Mouse (Mus musculus): ENCODE data around the gene Ppp2r5c. TPM values are rescaled to one million over a fixed set of nuclear protein-coding genes. Genes with fewer than 3 reads are reported as not detected.

Gene Ppp2r5c
- total RNA-seq, 2 experiments from 2014 or later = 270 to 283 TPM

GRCm38 (mm10) chr12:110541001-110541400 is 94.1 kb downstream of the Ppp2r5c start:
- intact Hi-C loops (cut with DNase I) = no loop called here
- no peak for DNase-seq (ENCODE audit: low spot score in 2 of 2)

DNA sequence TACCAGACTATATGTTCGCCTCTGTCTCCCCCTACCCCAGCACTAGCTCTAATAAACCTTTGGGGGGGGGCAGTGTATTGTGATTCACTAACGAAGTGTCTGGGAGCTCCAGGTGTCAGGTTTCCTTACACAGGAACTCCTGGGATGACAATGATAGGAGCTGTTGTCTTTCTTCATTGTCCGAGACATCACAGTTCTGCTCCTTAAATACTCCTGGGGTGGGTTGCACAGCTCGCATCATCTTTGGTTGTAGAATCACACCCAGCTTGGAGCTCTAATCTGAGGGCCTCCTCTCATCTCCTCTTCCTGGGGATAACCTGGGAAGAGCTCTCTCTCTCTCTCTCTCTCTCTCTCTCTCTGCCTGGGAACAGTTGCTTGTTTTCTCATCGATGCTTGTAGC is 94.6 kb downstream of the Ppp2r5c start:
- intact Hi-C loops (cut with DNase I) = no loop called here
- no peak for DNase-seq (ENCODE audit: low spot score in 2 of 2)

DNA sequence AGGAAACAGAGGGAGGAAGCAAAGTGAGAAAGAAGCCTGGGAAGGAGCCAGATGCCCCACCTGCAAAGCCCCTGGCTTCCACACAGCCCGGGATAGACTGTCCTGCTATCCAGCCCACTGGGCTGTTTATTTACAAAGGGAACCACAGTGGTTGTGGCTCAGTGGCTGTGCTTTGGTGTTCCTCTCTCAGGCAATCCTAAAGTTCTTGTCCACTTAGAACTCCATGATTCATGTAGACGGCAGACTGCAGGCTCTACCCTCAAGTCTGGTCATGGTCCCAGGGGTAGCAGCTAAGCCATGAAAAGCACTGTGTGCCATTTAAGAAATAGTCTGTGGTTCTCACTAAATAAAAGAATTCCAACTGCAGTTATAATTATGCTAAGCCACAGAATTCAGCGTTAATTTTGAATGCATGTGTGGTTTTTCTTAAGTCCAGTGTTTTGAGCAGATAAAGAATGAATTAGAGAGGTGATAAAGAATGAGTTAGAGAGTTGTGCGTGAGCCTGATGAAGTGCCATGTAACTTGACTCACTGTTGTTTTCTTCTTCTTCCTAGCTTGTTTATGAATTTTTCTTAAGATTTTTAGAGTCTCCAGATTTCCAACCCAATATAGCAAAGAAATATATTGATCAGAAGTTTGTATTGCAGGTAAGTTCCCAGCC is 98.3 kb downstream of the Ppp2r5c start:
- DNase-seq (ENCODE audit: low spot score in 2 of 2) = no peak
- intact Hi-C loops (cut with DNase I) = no loop called here

DNA sequence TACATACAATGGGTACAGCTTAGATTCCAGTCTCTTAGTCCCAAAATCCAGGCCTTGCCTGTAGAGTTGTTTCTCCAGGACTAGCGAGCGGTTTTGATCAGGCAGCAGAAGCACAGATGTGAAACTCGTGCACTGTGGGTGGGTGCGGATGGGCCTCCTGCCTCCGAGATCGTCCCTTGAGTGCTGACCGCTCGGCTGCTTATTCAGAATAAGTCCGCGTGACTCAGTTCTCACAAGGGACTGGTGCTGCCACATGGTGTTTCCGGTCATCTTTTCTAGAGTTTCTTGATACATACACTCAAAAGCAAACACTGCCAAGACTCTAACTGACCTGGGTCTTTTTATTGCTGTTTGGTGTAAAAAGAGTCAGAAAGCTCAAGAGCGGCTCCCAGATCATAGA is 100.7 kb downstream of the Ppp2r5c start:
- intact Hi-C loops (cut with DNase I) = no loop called here
- no peak for DNase-seq (ENCODE audit: low spot score in 2 of 2)

- intact Hi-C loops (cut with DNase I) = no loop called here
- no peak for DNase-seq (ENCODE audit: low spot score in 2 of 2)
Observed at GRCm38 (mm10) chr12:110549437-110550112, 102.7 kb downstream of the Ppp2r5c start.

DNA sequence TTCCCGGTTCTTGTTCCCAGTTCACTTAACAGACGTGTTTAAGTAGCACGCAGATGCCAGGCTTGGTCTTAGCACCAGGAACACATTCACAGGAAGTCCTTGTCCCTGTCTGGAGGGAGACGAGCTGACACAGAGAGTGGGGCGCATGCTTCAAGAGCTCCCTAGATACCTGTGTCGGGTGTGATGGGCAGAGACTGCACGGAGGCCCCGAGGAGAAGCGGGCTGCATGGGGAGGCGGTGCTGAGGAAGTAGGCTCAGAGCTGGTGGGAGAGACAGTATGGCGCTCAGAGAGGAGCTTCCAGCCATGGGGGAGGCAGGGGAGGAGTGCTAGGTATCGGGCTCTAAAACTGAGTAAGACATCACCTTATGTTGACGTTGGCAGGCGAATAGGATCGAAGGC is 103.4 kb downstream of the Ppp2r5c start:
- intact Hi-C loops (cut with DNase I) = no loop called here

DNA sequence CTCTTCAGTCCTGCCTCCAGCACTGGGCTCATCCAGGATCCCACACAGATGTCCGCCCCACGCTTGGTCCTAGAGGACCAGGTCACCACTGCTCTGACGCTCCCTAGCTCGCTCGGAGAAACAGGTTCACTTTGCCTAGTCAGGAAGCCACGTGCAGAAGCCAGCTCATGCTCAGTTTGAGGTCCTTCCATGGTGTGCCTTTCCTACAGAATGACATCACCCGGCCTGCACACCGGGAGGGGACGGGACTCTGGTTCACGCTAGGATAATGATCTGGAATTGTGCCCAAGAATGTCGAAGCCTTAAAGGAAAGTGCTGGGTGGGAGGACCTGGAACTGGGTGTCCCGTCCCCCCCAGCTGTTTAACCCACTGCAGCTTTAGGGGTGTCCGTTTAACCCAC is 105.2 kb downstream of the Ppp2r5c start:
- DNase-seq (ENCODE audit: low spot score in 2 of 2) = no peak
- intact Hi-C loops (cut with DNase I) = no loop called here

More for the DNA sequence above, 103.4 kb downstream of the Ppp2r5c start:
- DNase-seq (ENCODE audit: low spot score in 2 of 2) = no peak

DNA sequence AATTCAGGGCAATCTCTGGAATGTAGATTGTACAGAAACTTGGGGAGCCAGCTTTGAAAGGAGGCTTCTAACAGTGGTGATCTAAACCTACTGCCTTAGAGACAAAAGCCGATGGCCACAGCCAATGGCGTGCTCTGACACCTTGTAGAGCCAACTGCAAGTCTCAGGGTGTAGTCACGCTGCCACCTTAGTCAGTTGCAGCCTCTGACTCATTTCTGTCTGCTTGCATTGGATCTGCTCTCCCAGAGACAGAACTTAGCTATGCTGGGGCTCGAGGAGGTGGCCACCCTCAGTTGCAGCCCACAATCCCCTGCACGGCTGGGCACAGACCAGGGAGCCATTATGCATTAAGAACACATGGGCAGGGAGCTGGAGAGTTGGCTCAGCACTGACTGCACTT is 106.4 kb downstream of the Ppp2r5c start:
- no peak for DNase-seq (ENCODE audit: low spot score in 2 of 2)
- intact Hi-C loops (cut with DNase I) = no loop called here

- no peak for DNase-seq (ENCODE audit: low spot score in 2 of 2)
- intact Hi-C loops (cut with DNase I) = no loop called here
Observed at GRCm38 (mm10) chr12:110555536-110556240, 108.8 kb downstream of the Ppp2r5c start.

DNA sequence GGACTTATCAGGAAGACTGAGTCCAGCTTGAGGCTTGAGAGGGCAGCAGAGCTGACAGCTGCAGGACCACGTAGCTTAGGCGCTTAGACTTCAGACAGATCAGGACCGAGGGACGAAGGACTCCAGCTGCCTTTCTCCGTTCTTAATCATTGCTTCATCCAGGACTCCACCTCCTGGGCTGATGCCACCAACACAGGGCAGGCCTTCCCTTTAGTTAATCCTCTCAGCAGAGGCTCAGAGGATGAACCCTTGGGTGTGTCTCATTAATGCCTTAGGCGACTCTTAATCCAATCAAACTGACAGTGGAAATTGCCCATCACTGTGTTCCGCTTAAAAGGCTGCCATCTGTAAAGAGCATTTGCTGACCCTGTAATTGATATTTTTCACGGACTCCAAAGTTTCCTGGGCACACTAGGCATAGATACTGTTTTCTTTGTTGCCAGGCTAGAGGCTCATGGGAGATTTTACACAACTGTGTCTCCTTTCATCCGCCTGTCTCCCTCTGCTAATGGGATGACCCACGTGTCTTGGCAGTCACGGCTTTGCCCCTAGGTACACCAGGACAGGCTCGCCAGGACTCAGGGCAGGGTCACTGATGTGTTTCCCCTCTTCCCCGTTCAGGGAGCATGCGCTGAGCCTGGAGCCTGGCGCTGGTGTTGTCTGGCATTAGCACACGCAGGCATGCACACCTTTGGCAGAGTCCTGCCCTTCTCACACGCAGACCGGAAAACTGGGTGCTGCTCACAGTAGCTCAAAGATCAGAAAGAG is 110.1 kb downstream of the Ppp2r5c start:
- no peak for DNase-seq (ENCODE audit: low spot score in 2 of 2)
- intact Hi-C loops (cut with DNase I) = no loop called here

- intact Hi-C loops (cut with DNase I) = no loop called here
- no peak for DNase-seq (ENCODE audit: low spot score in 2 of 2)
Observed at GRCm38 (mm10) chr12:110558175-110558574, 111.3 kb downstream of the Ppp2r5c start.

DNA sequence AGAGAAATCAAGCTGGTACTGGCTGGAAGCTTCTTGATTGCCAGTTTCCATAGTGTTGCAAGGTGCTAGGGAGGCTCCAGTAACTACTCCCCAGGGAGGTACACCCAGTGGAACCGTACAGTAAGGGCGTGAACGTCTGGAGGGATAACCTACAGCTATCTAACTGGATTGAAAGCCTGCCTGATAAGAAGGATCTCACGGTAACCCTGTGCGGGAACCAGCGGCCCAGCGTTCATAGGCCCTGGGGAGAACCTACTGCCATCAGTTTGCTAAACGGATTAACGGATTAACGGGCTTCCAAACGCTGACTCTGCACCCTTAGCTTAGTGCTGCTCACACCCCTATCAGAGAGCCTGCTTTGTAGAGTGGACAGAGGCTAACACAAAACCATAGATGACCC is 116.5 kb downstream of the Ppp2r5c start:
- DNase-seq (ENCODE audit: low spot score in 2 of 2) = no peak
- intact Hi-C loops (cut with DNase I) = loop anchor here (5.0 kb wide), 1 partner anchor 106 kb away; no protein-coding TSS in a partner anchor

- DNase-seq (ENCODE audit: low spot score in 2 of 2) = no peak
- intact Hi-C loops (cut with DNase I) = loop anchor here (5.0 kb wide), 1 partner anchor 108 kb away; no protein-coding TSS in a partner anchor
Observed at GRCm38 (mm10) chr12:110564848-110565247, 117.9 kb downstream of the Ppp2r5c start.

GRCm38 (mm10) chr12:110566366-110566765 is 119.4 kb downstream of the Ppp2r5c start:
- no peak for DNase-seq (ENCODE audit: low spot score in 2 of 2)

DNA sequence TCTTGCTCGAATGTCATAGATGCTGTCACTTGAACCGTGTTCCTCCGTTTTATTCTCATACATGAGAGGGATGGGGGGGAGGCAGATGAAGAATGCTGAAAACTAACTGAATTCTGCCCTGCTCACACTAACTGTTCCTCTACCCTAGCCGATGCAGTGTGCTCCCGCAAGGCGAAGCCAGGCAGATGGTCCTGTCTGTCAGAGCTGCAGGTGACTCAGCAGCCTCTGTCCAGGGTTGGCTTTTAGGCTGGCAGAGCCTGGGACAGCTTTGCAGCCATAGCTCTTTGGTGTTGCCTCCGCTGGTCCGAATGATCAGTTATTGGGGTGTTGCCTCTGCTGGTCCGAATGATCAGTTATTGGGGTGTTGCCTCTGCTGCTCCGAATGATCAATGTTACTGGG is 124.1 kb downstream of the Ppp2r5c start:
- intact Hi-C loops (cut with DNase I) = no loop called here
- DNase-seq (ENCODE audit: low spot score in 2 of 2) = no peak

More at GRCm38 (mm10) chr12:110566366-110566765, 119.4 kb downstream of the Ppp2r5c start:
- intact Hi-C loops (cut with DNase I) = no loop called here

GRCm38 (mm10) chr12:110572351-110572750 is 125.4 kb downstream of the Ppp2r5c start:
- no peak for DNase-seq (ENCODE audit: low spot score in 2 of 2)
- intact Hi-C loops (cut with DNase I) = no loop called here

DNA sequence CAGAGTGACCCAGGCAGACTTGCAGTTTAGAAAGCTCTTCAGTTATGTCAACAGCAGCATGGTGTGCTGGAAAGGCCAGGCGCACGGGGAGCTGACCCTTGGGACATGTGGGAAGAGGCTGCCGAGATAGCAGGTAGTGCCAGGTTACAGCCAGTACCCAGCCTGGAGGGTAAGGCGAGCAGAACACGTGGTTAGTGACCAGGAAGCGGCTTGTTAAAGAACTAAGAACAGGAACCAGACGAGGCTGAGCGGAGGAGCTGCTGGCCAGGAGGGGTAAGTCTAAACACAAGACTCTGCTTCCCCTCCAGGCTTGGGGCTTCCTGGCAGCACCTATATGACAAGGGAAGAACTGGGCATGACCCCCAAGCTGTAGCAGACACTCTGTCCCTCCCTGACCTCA is 126.7 kb downstream of the Ppp2r5c start:
- intact Hi-C loops (cut with DNase I) = no loop called here
- no peak for DNase-seq (ENCODE audit: low spot score in 2 of 2)

- intact Hi-C loops (cut with DNase I) = no loop called here
- no peak for DNase-seq (ENCODE audit: low spot score in 2 of 2)
Observed at GRCm38 (mm10) chr12:110575926-110576325, 129.0 kb downstream of the Ppp2r5c start.

GRCm38 (mm10) chr12:110578333-110578732 is 131.4 kb downstream of the Ppp2r5c start:
- intact Hi-C loops (cut with DNase I) = no loop called here
- no peak for DNase-seq (ENCODE audit: low spot score in 2 of 2)

GRCm38 (mm10) chr12:110588622-110589021 is 141.7 kb downstream of the Ppp2r5c start:
- intact Hi-C loops (cut with DNase I) = no loop called here

More at GRCm38 (mm10) chr12:110588622-110589021, 141.7 kb downstream of the Ppp2r5c start:
- DNase-seq (ENCODE audit: low spot score in 2 of 2) = no peak
